Mouse (Mus musculus): ENCODE measurements around the gene Ppp1r18. TPM values are rescaled to one million over a fixed set of nuclear protein-coding genes. Genes with fewer than 3 reads are reported as not detected.

Ppp1r18 gene
- polyA plus RNA-seq, 1 experiment from 2014 or later: 24.1 TPM

GRCm38 (mm10) chr17:35915538-35916296 lies 50.3 kb downstream of the Ppp1r18 start:
- Histone ChIP-seq H3K36me3 (replicated peaks; ENCODE audit: control insufficient read depth, insufficient read depth, low read depth, low read length) (no peaks in the 10 kb centered on the region; the same call in 1 of the 2 replicates), H3K4me3 (ENCODE audit: low read depth, low read length) (peak overlapping the region; percentile 72), H3K4me2 (ENCODE audit: low read depth, low read length) (peak overlapping the region; percentile 51), H3K9ac (replicated peaks; ENCODE audit: low read length) (peak overlapping the region; percentile 99), H3K27ac (replicated peaks; ENCODE audit: low read depth, low read length) (peak overlapping the region; percentile 54; the same call in 1 of the 2 replicates), H3K4me1 (ENCODE audit: control insufficient read depth, insufficient read depth, low read length) (no peaks in the 10 kb centered on the region; the same call in 1 of the 2 replicates), H3K9me3 (replicated peaks; ENCODE audit: control insufficient read depth, low read length) (no peaks in the 10 kb centered on the region), H3K27me3 (ENCODE audit: control insufficient read depth, insufficient read depth, low read length) (no peaks in the 10 kb centered on the region)
- 3% methylated on average over 28 of the region's 28 CpGs for WGBS
- DNase-seq (ENCODE audit: low spot score) (peak; percentile 9), ATAC-seq (replicated peaks; ENCODE audit: insufficient number of reproducible peaks, low FRiP score, low TSS enrichment, low read depth) (peak; percentile 15; the same call in 1 of the 2 replicates)

DNA sequence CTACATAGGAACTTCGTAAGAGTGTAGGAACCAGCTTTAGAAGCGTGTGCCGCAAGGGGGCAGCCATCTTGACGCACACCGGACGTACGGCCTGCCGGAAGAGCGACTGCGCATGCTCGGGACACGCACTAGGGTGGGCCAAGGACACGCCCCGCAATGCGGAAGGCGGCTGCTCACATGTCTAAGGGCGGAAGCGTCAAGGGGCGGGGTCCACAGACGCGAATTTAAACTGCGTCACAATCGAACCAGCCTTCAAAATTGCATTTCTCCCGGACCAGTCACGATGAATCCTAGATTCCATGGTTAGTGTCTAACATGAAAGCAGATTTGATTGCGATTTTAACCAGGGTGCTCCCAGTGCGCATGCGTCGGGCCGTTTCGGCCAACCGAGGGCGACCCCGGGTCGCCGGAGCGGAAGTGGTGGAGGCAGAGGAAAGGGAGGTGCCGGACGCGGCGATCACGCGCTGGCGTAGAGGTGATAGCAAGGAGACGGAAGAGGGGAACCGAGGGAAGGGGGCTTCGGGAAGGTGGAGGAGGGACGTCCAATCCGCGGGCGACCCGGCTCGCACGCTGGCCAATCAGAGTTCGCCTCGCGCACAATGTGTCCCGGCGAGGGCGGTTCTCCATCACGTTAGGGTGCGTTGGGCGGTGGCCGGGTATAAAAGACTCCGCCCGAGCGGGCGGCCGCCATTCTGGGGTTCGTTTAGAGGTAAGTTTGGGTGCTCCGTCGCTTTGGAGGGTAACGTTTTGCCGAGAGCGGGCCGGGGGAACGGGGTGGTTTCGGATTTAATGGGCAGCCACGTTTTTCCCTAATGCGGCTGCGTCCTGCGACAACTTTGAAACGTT lies 51.1 kb downstream of the Ppp1r18 start, which contains the start of the genes Mrps18b and Ppp1r10:
TSS of gene Mrps18b (minus strand) at position 93 of the 846 bp plus-strand sequence.
TSS of gene Ppp1r10 (plus strand) at position 138 of the 846 bp plus-strand sequence.
- no peaks in the 10 kb centered on the region; the same call in 1 of the 2 replicates for H3K4me1 ChIP-seq (ENCODE audit: control insufficient read depth, insufficient read depth, low read length)

GRCm38 (mm10) chr17:35917143-35917462 lies 51.7 kb downstream of the Ppp1r18 start:
- Histone ChIP-seq H3K4me2 (ENCODE audit: low read depth, low read length) (peak overlapping the region; percentile 97), H3K27ac (replicated peaks; ENCODE audit: low read depth, low read length) (peak overlapping the region; percentile 95), H3K4me1 (ENCODE audit: control insufficient read depth, insufficient read depth, low read length) (no peaks in the 10 kb centered on the region; the same call in 1 of the 2 replicates), H3K27me3 (ENCODE audit: control insufficient read depth, insufficient read depth, low read length) (no peaks in the 10 kb centered on the region), H3K36me3 (replicated peaks; ENCODE audit: control insufficient read depth, insufficient read depth, low read depth, low read length) (no peaks in the 10 kb centered on the region; the same call in 1 of the 2 replicates), H3K9me3 (replicated peaks; ENCODE audit: control insufficient read depth, low read length) (no peaks in the 10 kb centered on the region), H3K4me3 (ENCODE audit: low read depth, low read length) (peak overlapping the region; percentile 72), H3K9ac (replicated peaks; ENCODE audit: low read length) (peak overlapping the region; percentile 99)
- no peak for DNase-seq (ENCODE audit: low spot score)
- no peak for ATAC-seq (replicated peaks; ENCODE audit: insufficient number of reproducible peaks, low FRiP score, low TSS enrichment, low read depth)
- 0% methylated on average over 8 of the region's 8 CpGs for WGBS

More for the DNA sequence above, 51.1 kb downstream of the Ppp1r18 start, which contains the start of the genes Mrps18b and Ppp1r10:
- under 1% methylated on average over 83 of the region's 83 CpGs for WGBS
- DNase-seq (ENCODE audit: low spot score) (peak; percentile 99), ATAC-seq (replicated peaks; ENCODE audit: insufficient number of reproducible peaks, low FRiP score, low TSS enrichment, low read depth) (peak; percentile 93)
- Histone ChIP-seq H3K36me3 (replicated peaks; ENCODE audit: control insufficient read depth, insufficient read depth, low read depth, low read length) (no peaks in the 10 kb centered on the region; the same call in 1 of the 2 replicates), H3K4me3 (ENCODE audit: low read depth, low read length) (peak within 1 kb of the TSS; percentile 72), H3K27me3 (ENCODE audit: control insufficient read depth, insufficient read depth, low read length) (no peaks in the 10 kb centered on the region), H3K9me3 (replicated peaks; ENCODE audit: control insufficient read depth, low read length) (no peaks in the 10 kb centered on the region), H3K27ac (replicated peaks; ENCODE audit: low read depth, low read length) (peak within 1 kb of the TSS; percentile 95), H3K4me2 (ENCODE audit: low read depth, low read length) (peak within 1 kb of the TSS; percentile 97), H3K9ac (replicated peaks; ENCODE audit: low read length) (peak within 1 kb of the TSS; percentile 99)

GRCm38 (mm10) chr17:35917463-35918251 lies 52.3 kb downstream of the Ppp1r18 start:
- Histone ChIP-seq H3K27me3 (ENCODE audit: control insufficient read depth, insufficient read depth, low read length) (no peaks in the 10 kb centered on the region), H3K27ac (replicated peaks; ENCODE audit: low read depth, low read length) (peak overlapping the region; percentile 95), H3K4me1 (ENCODE audit: control insufficient read depth, insufficient read depth, low read length) (no peaks in the 10 kb centered on the region; the same call in 1 of the 2 replicates)

DNA sequence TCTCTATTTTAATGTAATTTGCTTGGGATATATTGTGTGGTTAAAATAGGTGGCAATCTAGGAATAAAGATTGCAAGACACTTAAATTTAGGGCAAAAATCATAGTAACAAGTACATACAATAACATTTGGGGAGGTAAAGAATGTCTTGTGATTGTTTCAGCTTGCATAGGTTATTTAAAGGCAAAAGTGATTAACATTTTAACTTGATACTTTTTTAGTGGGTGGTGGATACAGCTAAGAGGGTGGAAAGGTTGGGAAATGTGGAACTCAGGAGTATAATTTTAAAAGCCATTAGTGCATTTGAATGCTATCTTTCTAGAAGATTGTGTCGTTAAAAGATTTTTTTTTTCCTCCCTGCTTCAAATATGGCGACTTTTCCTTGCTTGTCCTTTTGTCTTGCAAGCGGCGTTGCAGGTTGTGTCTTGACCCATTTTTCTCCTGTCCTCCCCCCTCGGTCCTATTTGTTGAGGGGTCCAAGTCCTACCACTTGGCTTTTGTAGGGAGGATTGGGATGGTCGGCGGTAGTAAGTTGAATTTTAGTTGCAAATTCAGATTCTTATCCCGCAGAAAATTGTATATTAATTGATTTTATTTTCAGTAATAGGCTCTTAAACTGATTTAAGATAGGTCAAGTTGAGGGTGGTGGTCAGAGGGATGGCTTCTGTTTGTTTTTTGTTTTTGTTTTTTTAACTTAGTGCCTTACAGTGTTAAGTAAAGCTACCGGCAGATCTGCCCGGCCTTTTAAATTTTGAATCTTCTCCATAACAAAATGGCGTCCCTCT lies 53.1 kb downstream of the Ppp1r18 start:
- peak overlapping the region; percentile 72 for H3K4me3 ChIP-seq (ENCODE audit: low read depth, low read length)
- peak overlapping the region; percentile 99 for H3K9ac ChIP-seq (replicated peaks; ENCODE audit: low read length)
- DNase-seq (ENCODE audit: low spot score): peak; percentile 74
- no peak for ATAC-seq (replicated peaks; ENCODE audit: insufficient number of reproducible peaks, low FRiP score, low TSS enrichment, low read depth)
- no peaks in the 10 kb centered on the region for H3K9me3 ChIP-seq (replicated peaks; ENCODE audit: control insufficient read depth, low read length)
- H3K27me3 ChIP-seq (ENCODE audit: control insufficient read depth, insufficient read depth, low read length): no peaks in the 10 kb centered on the region
- no peaks in the 10 kb centered on the region; the same call in 1 of the 2 replicates for H3K4me1 ChIP-seq (ENCODE audit: control insufficient read depth, insufficient read depth, low read length)
- H3K4me2 ChIP-seq (ENCODE audit: low read depth, low read length): peak overlapping the region; percentile 97
- H3K27ac ChIP-seq (replicated peaks; ENCODE audit: low read depth, low read length): peak overlapping the region; percentile 95
- 0% methylated on average over 11 of the region's 11 CpGs for WGBS
- no peaks in the 10 kb centered on the region for H3K36me3 ChIP-seq (replicated peaks; ENCODE audit: control insufficient read depth, insufficient read depth, low read depth, low read length)

More at GRCm38 (mm10) chr17:35917463-35918251, 52.3 kb downstream of the Ppp1r18 start:
- peak; percentile 76 for DNase-seq (ENCODE audit: low spot score)
- no peaks in the 10 kb centered on the region for H3K36me3 ChIP-seq (replicated peaks; ENCODE audit: control insufficient read depth, insufficient read depth, low read depth, low read length)
- H3K4me3 ChIP-seq (ENCODE audit: low read depth, low read length): peak overlapping the region; percentile 72
- under 1% methylated on average over 13 of the region's 13 CpGs for WGBS
- no peaks in the 10 kb centered on the region for H3K9me3 ChIP-seq (replicated peaks; ENCODE audit: control insufficient read depth, low read length)
- H3K9ac ChIP-seq (replicated peaks; ENCODE audit: low read length): peak overlapping the region; percentile 99
- H3K4me2 ChIP-seq (ENCODE audit: low read depth, low read length): peak overlapping the region; percentile 97
- no peak for ATAC-seq (replicated peaks; ENCODE audit: insufficient number of reproducible peaks, low FRiP score, low TSS enrichment, low read depth)

- ATAC-seq (replicated peaks; ENCODE audit: insufficient number of reproducible peaks, low FRiP score, low TSS enrichment, low read depth): no peak; the same call in 1 of the 2 replicates
- Histone ChIP-seq H3K27ac (replicated peaks; ENCODE audit: low read depth, low read length) (peak overlapping the region; percentile 95; the same call in 1 of the 2 replicates), H3K27me3 (ENCODE audit: control insufficient read depth, insufficient read depth, low read length) (no peaks in the 10 kb centered on the region), H3K4me1 (ENCODE audit: control insufficient read depth, insufficient read depth, low read length) (no peaks in the 10 kb centered on the region; the same call in 1 of the 2 replicates), H3K9me3 (replicated peaks; ENCODE audit: control insufficient read depth, low read length) (no peaks in the 10 kb centered on the region), H3K4me3 (ENCODE audit: low read depth, low read length) (peak overlapping the region; percentile 72), H3K36me3 (replicated peaks; ENCODE audit: control insufficient read depth, insufficient read depth, low read depth, low read length) (peaks cover 5% of the 10 kb centered on the region; the same call in 1 of the 2 replicates), H3K4me2 (ENCODE audit: low read depth, low read length) (peak overlapping the region; percentile 97), H3K9ac (replicated peaks; ENCODE audit: low read length) (peak overlapping the region; percentile 83)
- peak; percentile 97 for DNase-seq (ENCODE audit: low spot score)
- 16% methylated on average over 7 of the region's 7 CpGs for WGBS
These were observed 53.8 kb downstream of the Ppp1r18 start for GRCm38 (mm10) chr17:35919060-35919715.
